9 mouse cellular contexts compared by ENCODE assay signal in the genomic region with DNA sequence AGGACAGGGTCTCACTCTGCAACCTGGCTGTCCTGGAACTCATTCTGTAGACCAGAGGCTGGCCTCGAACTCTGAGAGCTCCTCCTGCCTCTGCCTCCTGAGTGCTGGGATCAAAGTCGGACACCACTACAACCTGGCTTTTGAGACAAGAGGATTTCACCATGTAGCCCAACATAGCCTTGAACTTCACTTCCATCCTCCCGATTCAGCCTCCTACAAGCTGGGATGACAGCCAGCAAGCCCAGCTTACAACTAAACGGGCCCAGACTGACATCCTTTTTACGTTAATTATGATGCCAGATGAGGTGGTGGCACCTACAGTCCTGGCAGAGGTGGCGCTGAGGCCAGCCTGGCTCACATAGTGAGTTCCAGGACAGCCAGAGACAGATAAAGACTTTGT. TPM values are rescaled to one million over a fixed set of nuclear protein-coding genes. Genes with fewer than 3 reads are reported as not detected.
DNase-seq lines count a peak whose midpoint lies in the region; ATAC-seq and TF ChIP-seq lines count a peak whose summit lies in the region.
"Had no signal": no experiment of that assay in that cellular context is flagged by ENCODE, and none has a peak within 500 bp of the region (broad histone marks: within the 10 kb centered on the region; RNA-seq: fewer than 3 reads in every experiment).

No protein-coding gene starts in this region.

- H3K27me3 ChIP-seq in C2C12 (ENCODE audit: control insufficient read depth, insufficient read depth, insufficient read length), result no peaks in the 10 kb centered on the region
- H3K27me3 ChIP-seq in forebrain, embryonic 15.5 days, result no peaks in the 10 kb centered on the region
- no peaks in the 10 kb centered on the region for H3K27me3 ChIP-seq in liver, embryonic 14.5 days (ENCODE audit: control insufficient read depth, insufficient read depth, low read length)

- 83% methylated on average over 6 of the region's 6 CpGs for WGBS in forebrain, embryonic 15.5 days
- 77% methylated on average over 6 of the region's 6 CpGs for WGBS in liver, embryonic 14.5 days (ENCODE audit: insufficient replicate concordance)

- H3K27ac ChIP-seq in gastrocnemius, adult 2 months, result peak overlapping the region; percentile 96
- no peak overlapping the region for H3K27ac ChIP-seq in forebrain, embryonic 15.5 days (replicated peaks)
- H3K27ac ChIP-seq in liver, embryonic 14.5 days, result no peak overlapping the region

- H3K4me1 ChIP-seq in forebrain, embryonic 15.5 days, result peaks cover 37% of the 10 kb centered on the region
- H3K4me1 ChIP-seq in liver, embryonic 14.5 days (replicated peaks; ENCODE audit: control insufficient read depth in 2 of 2, insufficient read depth in 2 of 2, low read length in 1 of 2), result peaks cover 0 to 8% of the 10 kb centered on the region in 2 experiments; a peak in 2 of 4 replicates

- TF ChIP-seq CTCF in gastrocnemius, adult 2 months (IDR thresholded peaks at IDR 0.05), result no peak
- no peak for TF ChIP-seq CTCF in C2C12 (IDR thresholded peaks at IDR 0.05; ENCODE audit: control insufficient read depth, insufficient read depth, insufficient read length)
- TF ChIP-seq CTCF in liver, embryonic 14.5 days (IDR thresholded peaks at IDR 0.05; ENCODE audit: low read depth), result no peak

- 0 out of 2 replicates have a peak overlapping the region, but pooled peaks have one; percentile 84 for H3K9ac ChIP-seq in forebrain, embryonic 15.5 days (replicated peaks)
- peak overlapping the region; percentile 65; the same call in 1 of the 2 replicates for H3K9ac ChIP-seq in liver, embryonic 14.5 days (replicated peaks)

- ATAC-seq in forebrain, embryonic 15.5 days (replicated peaks), result no peak
- ATAC-seq in liver, embryonic 14.5 days (ENCODE audit: insufficient read depth), result no peak
- no peak for ATAC-seq in cerebellum, adult (ENCODE audit: insufficient number of reproducible peaks, low FRiP score, low TSS enrichment)

- intact Hi-C loops in gastrocnemius, adult 2 months (cut with DNase I), result no loop called here

- H3K36me3 ChIP-seq in C2C12 (ENCODE audit: control insufficient read depth, insufficient read depth), result no peaks in the 10 kb centered on the region
- H3K36me3 ChIP-seq in forebrain, embryonic 15.5 days, result no peaks in the 10 kb centered on the region
- no peaks in the 10 kb centered on the region for H3K36me3 ChIP-seq in liver, embryonic 14.5 days (replicated peaks; ENCODE audit: control insufficient read depth, insufficient read depth, low read depth)

- H3K9me3 ChIP-seq in forebrain, embryonic 15.5 days, result no peaks in the 10 kb centered on the region
- H3K9me3 ChIP-seq in liver, embryonic 14.5 days (ENCODE audit: control insufficient read depth, low read length), result no peaks in the 10 kb centered on the region

- H3K79me3 ChIP-seq in C2C12 (ENCODE audit: low read depth), result peaks cover 57% of the 10 kb centered on the region

- peak overlapping the region; percentile 92 for H3K4me2 ChIP-seq in forebrain, embryonic 15.5 days (replicated peaks)
- peak overlapping the region; percentile 82 for H3K4me2 ChIP-seq in liver, embryonic 14.5 days (ENCODE audit: low read depth)

- peaks cover 62% of the 10 kb centered on the region for H3K79me2 ChIP-seq in C2C12 (ENCODE audit: control insufficient read depth, insufficient read depth)

- DNase-seq in gastrocnemius, adult 2 months, result no peak
- no peak for DNase-seq in gastrocnemius, postnatal 10 days
- no peak for DNase-seq in liver, embryonic 14.5 days (ENCODE audit: low read depth in 3 of 3, low spot score in 3 of 3)
- DNase-seq in frontal cortex, postnatal 10 days (ENCODE audit: low spot score in 2 of 2), result no peak
- no peak for DNase-seq in right cerebral cortex, adult 18-20 months

- peak overlapping the region; percentile 50 for H3ac ChIP-seq in C2C12 (ENCODE audit: control insufficient read depth, insufficient read length, low read depth)

- TF ChIP-seq EP300 in liver, embryonic 14.5 days (IDR thresholded peaks at IDR 0.05; ENCODE audit: low read depth), result no peak

- H3K4me3 ChIP-seq in gastrocnemius, adult 2 months, result peak overlapping the region; percentile 85
- H3K4me3 ChIP-seq in C2C12 (ENCODE audit: insufficient read depth, poor library complexity, severe bottlenecking), result no peak overlapping the region
- H3K4me3 ChIP-seq in forebrain, embryonic 15.5 days, result peak overlapping the region; percentile 93
- H3K4me3 ChIP-seq in liver, embryonic 14.5 days (ENCODE audit: insufficient read depth in 1 of 2, low read depth in 2 of 2, low read length in 2 of 2), result peak overlapping the region; percentile 86 to 95

TF ChIP-seq in C2C12, 6 proteins besides CTCF, POLR2A, EP300 and RAD21:
- TF ChIP-seq CEBPB (IDR thresholded peaks at IDR 0.05; ENCODE audit: low read depth) (no peak), USF1 (IDR thresholded peaks at IDR 0.05; ENCODE audit: low read depth) (no peak), MYOG (IDR thresholded peaks at IDR 0.05; ENCODE audit: control insufficient read depth, extremely low read depth, insufficient read length) (no peak), MAX (IDR thresholded peaks at IDR 0.05) (no peak), MYOD1 (IDR thresholded peaks at IDR 0.05; ENCODE audit: control insufficient read depth, insufficient read length, low read depth) (no peak), FOSL1 (IDR thresholded peaks at IDR 0.05; ENCODE audit: insufficient read depth, low read length, poor library complexity, severe bottlenecking) (no peak)

RNA-seq across cellular contexts. Expression of gene Sgta, which starts 1.1 kb away (rescaled TPM):
- 100 to 1,000 TPM; 100 TPM for total RNA-seq in gastrocnemius, adult 2 months (2021)
- 10 to 100 TPM; 82.2 to 84.4 TPM for total RNA-seq in gastrocnemius, postnatal 10 days (2021)
- 154 TPM for polyA plus RNA-seq in C2C12 (2012; fragmentation: generic; extraction: Trizol)
- polyA plus RNA-seq in forebrain, embryonic 15.5 days (2015; fragmentation: Nextera tagmentation; extraction: Ambion mirVana), result 316 and 320 TPM in 2 replicates
- polyA plus RNA-seq in liver, embryonic 14.5 days (2012; rRNA removed), result 38.4 and 43.6 TPM in 2 replicates
- 43.8 and 48.0 TPM in 2 replicates for polyA plus RNA-seq in liver, embryonic 14.5 days (2014; fragmentation: Nextera tagmentation; extraction: Ambion mirVana)

RNA-seq across cellular contexts. Expression of gene Thop1, which starts 10.9 kb away (rescaled TPM):
- total RNA-seq in gastrocnemius, adult 2 months (2021), result 10 to 100 TPM; 25.1 to 25.9 TPM
- 10 to 100 TPM; 26.4 to 27.1 TPM for total RNA-seq in gastrocnemius, postnatal 10 days (2021)
- polyA plus RNA-seq in C2C12 (2012; fragmentation: generic; extraction: Trizol), result 67.3 TPM
- polyA plus RNA-seq in forebrain, embryonic 15.5 days (2015; fragmentation: Nextera tagmentation; extraction: Ambion mirVana), result 60.0 and 61.7 TPM in 2 replicates
- 20.5 and 21.7 TPM in 2 replicates for polyA plus RNA-seq in liver, embryonic 14.5 days (2012; rRNA removed)
- polyA plus RNA-seq in liver, embryonic 14.5 days (2014; fragmentation: Nextera tagmentation; extraction: Ambion mirVana), result 15.0 and 17.7 TPM in 2 replicates

RNA-seq across cellular contexts. Expression of gene Slc39a3, which starts 21.7 kb away (rescaled TPM):
- total RNA-seq in gastrocnemius, adult 2 months (2021), result 10 to 100 TPM; 11.6 to 16.0 TPM
- total RNA-seq in gastrocnemius, postnatal 10 days (2021), result 10 to 100 TPM; 11.5 to 13.3 TPM
- 11.6 TPM for polyA plus RNA-seq in C2C12 (2012; fragmentation: generic; extraction: Trizol)
- polyA plus RNA-seq in forebrain, embryonic 15.5 days (2015; fragmentation: Nextera tagmentation; extraction: Ambion mirVana), result 46.3 TPM in 2 replicates
- polyA plus RNA-seq in liver, embryonic 14.5 days (2012; rRNA removed), result 4.2 and 4.4 TPM in 2 replicates
- polyA plus RNA-seq in liver, embryonic 14.5 days (2014; fragmentation: Nextera tagmentation; extraction: Ambion mirVana), result 2.7 and 3.2 TPM in 2 replicates

RNA-seq across cellular contexts. Expression of gene Diras1, which starts 33.4 kb away (rescaled TPM):
- under 1 TPM in 1 of 2 experiments, not detected in 1; 0.08 TPM for total RNA-seq in gastrocnemius, adult 2 months (2021)
- total RNA-seq in gastrocnemius, postnatal 10 days (2021), result under 1 TPM; 0.27 to 0.87 TPM
- 0.28 TPM for polyA plus RNA-seq in C2C12 (2012; fragmentation: generic; extraction: Trizol)
- polyA plus RNA-seq in forebrain, embryonic 15.5 days (2015; fragmentation: Nextera tagmentation; extraction: Ambion mirVana), result 32.6 and 36.0 TPM in 2 replicates
- 0.05 TPM in 1 of 2 replicates, not detected in the other for polyA plus RNA-seq in liver, embryonic 14.5 days (2012; rRNA removed)
- not detected in 2 replicates for polyA plus RNA-seq in liver, embryonic 14.5 days (2014; fragmentation: Nextera tagmentation; extraction: Ambion mirVana)
- polyA plus RNA-seq: gonadal fat pad, adult 2 months had no signal

RNA-seq across cellular contexts. Expression of gene Creb3l3, which starts 39.8 kb away (rescaled TPM):
- total RNA-seq in gastrocnemius, adult 2 months (2021), result not detected
- total RNA-seq in gastrocnemius, postnatal 10 days (2021), result 1 to 10 TPM in 1 of 2 experiments, under 1 TPM in 1; 0.87 to 2.1 TPM
- 0.06 TPM for polyA plus RNA-seq in C2C12 (2012; fragmentation: generic; extraction: Trizol)
- 0.13 and 0.25 TPM in 2 replicates for polyA plus RNA-seq in forebrain, embryonic 15.5 days (2015; fragmentation: Nextera tagmentation; extraction: Ambion mirVana)
- 10.9 and 11.0 TPM in 2 replicates for polyA plus RNA-seq in liver, embryonic 14.5 days (2012; rRNA removed)
- 16.8 and 20.1 TPM in 2 replicates for polyA plus RNA-seq in liver, embryonic 14.5 days (2014; fragmentation: Nextera tagmentation; extraction: Ambion mirVana)
